Mouse (Mus musculus): ENCODE data around the gene Yap1. TPM values are rescaled to one million over a fixed set of nuclear protein-coding genes. Genes with fewer than 3 reads are reported as not detected.

Gene Yap1
- total RNA-seq (2023): 0.67 TPM

GRCm38 (mm10) chr9:8004370-8004991 is at the start of gene Yap1:
Gene Yap1 (minus strand): TSS chr9:8004596.

GRCm38 (mm10) chr9:8042338-8043043 is 38.1 kb upstream of the Yap1 start, which contains the start of gene Cfap300:
Gene Cfap300 (minus strand): TSS chr9:8042823.

Other genes starting within 250 kb of the Yap1 start
- 82.6 TPM for gene Tmem123, start 240.6 kb downstream of the Yap1 start, total RNA-seq (2023)
- 92.1 TPM for gene Birc2, start 167.5 kb downstream of the Yap1 start, total RNA-seq (2023)
- 160 TPM for gene Birc3, start 131.4 kb downstream of the Yap1 start, total RNA-seq (2023)
- gene Cfap300, start 38.2 kb upstream of the Yap1 start, total RNA-seq (2023): 0.31 TPM
- gene Cep126, start 129.7 kb upstream of the Yap1 start, total RNA-seq (2023): not detected

Measured in CD8-positive naive resting alpha-beta T cell, adult 57 days (primary cell).